Mouse (Mus musculus) naive thymus-derived CD4-positive, alpha-beta T cell, adult 2 months (primary cell): ENCODE measurements at regions not wholly inside any gene's neighbourhood (a gene's known extent, or its start where the extent isn't known, plus 50 kb on each side); places are given as distances from the start of the nearest gene placed in this dataset.

Experiments used
- DNase-seq: peaks from one replicate; pipeline ENCODE4 v3.0.0-alpha.2; 2011; ENCODE audit warnings: low read depth

DNA sequence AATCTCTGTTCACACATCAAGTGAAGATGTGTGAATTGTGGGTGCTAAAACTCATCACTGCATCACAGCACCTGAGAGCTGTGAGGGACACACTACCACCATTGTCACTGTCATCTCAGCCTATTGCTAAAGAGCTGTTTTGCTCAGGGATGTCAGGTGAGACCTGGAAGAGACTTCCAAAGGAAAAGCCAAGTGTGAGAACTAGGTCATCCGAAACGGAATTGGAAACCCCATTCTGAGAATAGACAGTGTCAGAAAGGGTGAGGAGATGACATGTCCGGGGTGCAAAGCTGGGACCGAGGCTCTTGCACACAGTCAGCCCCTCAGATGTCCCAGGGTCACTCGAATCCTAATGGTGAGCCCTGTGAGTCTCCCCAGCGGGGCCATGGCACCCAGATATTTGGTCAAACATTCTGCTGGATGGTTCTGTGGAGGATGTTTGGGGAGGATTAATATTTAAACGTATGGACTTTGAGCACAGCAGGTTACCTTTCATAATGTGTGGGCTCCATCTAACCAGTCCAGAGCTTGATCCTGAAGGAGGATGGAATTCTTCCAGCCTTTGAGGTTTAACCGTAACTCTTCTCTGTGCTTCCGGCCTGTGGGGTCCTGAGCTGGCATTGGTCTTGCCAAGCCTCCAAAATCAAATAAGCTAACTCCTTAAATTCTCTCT is 150.3 kb downstream of the Rpl14 start:
- no peak for DNase-seq

DNA sequence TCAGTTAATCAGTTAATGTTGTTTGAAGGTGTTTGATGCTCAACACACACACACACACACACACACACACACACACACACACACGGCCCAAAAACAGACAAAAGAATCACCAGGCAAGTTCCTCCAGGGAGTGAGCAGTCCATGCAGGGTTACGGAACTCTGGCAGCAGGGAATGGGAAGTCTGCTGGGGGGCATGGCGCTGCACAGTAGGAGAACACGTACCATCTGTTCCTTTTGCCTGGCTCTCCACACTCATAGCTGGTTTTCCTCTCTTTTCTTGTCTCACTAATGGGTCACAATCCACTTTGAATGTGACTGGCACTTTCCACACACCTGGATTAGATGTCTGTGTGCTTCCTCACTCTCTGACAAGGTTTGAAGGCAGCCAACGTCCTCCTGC is 151.8 kb downstream of the Rpl14 start:
- DNase-seq = no peak

GRCm38 (mm10) chr9:120731952-120732622 is 160.8 kb downstream of the Rpl14 start:
- DNase-seq = no peak

DNA sequence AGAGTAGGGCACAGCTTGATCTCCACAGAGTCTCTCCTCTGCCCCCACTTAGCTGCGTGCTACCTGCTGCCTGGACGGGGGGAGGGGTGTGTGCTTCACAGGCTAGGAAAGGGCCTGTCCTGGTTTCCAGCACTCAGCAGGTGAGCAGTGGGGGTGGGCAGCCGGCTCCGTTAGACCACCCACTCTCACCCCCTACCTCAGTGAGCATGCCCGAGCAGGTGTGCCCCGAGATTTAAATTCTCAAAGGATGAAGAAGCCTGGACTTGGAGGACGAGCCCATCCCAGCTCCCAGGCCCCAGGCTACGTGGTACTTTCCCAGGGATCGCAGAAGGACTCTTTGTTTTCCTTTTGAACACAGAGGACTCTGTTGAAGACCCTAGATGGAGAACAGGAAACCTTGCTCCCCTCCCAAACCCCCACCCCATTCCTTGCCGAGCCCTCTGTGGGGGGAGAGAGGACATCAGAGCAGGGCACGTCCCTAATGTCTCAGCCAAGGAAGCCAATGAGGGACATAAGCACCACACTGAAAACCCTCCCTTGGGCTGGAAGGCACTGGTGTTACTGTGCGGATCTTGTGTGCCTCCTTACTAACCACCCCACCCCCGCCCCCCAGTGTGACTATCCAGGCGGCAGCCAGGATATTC is 161.5 kb downstream of the Rpl14 start:
- DNase-seq = no peak

DNA sequence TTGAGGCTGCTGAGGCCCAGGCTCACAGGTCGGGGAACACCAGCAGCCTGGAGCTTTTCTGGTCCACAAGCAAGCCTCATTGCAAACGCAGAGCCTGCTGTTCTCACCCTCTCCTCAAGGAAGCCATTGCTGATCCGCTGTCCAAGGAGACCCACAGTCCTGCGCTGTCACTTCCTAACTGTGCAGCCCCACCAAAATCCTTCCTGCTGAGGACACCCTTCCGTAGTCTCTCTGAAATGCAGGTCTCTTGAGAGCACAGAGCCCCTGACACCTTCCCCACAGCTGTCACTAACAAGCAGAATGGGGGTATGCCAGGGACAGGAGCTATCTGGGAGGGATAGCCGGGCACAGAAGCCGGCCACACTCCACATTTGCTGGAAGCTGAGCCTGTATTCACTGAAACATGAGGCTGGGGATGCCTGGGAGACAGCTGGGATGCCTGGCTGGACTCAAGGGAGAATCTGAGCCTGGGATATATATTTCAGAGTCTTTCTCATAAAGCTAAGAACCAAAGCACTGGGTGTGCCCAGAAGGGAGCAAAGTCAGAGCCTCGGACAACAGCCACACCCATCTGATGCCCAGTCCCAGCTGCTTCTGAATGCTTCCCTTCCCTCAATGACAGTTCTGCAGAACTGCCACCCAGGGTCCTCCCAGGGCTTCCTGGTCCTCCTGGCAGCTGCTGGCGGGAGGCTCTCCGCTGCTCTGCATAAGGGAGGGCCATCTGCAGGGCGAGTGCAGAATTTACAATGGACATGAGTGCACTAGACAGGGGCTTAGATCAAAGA is 162.6 kb downstream of the Rpl14 start:
- no peak for DNase-seq

DNA sequence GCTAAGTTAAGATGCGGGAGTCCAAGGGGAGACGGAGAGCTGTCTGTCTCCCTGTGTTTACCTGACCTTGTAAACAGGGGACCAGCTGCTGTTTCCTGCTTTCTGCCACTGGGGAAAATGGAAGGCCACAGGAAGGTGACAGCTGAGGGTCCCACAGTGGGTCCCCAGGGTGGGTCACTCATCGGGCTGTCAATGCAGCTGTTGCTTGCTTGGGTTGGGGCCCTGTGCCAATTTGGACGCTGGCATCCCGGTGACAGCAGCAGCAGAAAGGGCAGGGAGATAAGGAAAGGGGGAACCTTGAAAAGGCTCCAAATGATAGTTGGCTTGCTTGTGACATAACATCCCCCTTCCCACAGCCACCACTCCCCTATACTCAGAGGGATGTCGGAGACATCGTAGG is 164.0 kb downstream of the Rpl14 start:
- DNase-seq = no peak

DNA sequence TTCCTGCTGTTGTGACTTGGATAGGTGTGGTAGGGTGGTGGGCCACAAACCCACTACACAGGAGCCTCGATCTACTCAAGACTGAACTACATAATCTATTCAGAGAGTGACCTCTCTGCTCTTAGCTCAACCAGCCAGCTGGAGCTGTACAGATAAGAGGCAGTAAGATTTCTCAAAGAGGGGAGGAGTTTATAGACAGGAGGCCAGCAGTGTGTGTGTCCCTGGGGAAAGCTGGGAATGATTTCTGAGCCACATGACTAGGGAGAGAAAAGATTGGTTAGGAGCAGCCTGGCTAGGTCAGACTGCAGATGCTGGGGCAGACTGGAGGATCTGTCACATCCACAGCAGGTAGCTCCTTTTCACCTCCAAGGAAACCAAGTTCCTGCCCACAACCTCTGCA is 166.7 kb downstream of the Rpl14 start:
- no peak for DNase-seq

DNA sequence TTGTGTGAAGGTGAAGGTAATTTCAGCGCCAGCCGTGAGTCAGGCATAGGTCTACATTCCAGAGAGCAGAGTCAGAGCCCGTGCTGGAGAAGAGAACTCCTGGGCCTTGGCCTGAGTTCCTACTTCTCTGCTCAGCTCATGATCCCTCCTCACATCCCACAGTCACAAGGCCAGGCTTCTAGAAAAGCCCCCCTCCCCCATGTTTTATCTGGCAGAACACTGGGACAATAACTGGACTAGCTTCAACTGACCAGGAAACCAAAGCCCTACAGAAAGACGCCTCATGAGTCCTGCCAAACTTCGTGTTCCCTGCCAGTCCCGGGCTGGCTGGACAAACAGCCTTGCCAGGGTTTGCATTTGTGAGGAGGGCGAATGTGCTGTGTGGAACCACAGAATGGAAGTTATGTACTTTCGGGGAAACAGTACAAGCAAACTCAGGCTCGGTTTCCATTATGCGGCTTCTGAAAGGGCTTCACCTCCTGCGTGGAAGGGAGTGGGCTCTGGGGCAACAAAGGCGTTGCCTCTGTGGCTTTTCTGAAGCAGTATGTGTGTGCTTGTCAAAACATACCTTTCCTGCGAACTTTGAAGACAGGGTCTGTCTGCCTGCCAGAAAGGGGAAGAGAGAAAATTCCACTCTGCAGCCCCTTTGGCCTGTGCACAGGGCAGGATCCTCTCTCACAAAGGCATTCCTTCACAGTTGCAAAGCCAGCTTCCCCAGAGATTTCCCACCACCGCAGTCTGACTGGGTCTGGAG is 168.1 kb downstream of the Rpl14 start:
- peak; percentile 34 for DNase-seq

- DNase-seq = no peak
Measured at GRCm38 (mm10) chr9:120739953-120740524, 168.8 kb downstream of the Rpl14 start.

DNA sequence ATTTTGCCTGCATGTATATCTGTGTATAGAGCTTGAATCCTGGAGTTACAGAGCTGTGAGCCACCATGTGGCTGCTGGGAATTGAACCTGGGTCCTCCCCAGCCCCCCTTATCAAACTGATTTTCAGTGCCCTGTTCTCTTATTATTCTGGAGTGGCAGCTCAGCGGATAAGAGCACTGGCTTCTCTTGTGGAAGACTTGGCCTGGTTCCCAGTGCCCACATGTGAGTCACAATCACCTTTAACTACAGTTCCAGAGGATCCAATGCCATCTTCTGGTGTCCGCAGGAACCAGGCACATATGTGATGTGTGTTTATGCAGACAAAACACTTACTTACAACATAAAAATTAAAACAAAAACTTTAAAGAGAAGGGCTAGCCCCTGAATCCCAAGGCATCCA is 170.3 kb downstream of the Rpl14 start:
- DNase-seq = no peak

DNA sequence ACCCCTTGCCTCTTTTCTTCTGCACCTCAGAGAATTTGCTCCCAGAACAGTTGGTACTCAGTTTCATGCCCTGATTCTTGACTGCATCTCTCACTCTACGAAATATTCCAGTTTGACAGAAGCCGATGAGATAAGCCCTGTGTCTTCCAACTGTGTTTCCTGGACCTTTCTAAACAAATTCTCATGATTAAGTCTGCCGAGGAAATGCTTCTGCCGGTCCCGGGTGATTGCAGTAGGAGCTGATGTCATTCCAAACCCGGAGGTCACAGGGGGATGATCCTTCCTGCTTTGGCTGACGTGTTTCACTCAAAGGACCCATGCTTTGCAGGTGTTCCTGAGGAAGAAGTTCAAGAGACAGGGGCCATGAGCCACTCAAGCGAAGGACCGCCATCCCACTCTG is 172.2 kb downstream of the Rpl14 start:
- no peak for DNase-seq

DNA sequence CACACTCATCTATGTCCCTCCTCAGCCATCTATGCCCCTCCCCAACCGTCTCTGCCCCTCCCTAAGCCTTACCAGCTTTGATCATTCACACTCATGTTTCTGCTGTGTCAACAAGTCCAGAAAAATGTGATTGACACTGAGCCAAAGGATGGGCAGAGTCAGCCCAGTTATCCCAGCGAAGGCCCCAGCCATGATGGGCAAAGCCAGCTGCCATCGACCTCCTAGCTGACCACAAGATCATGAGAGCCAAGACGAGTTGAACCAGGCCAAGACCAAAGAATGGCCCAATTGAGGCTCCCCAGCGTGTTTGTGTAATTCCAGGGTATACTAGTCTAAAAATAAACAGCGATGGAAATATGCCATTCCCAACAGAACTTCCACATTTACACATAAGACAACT is 174.4 kb downstream of the Rpl14 start:
- DNase-seq = no peak

DNA sequence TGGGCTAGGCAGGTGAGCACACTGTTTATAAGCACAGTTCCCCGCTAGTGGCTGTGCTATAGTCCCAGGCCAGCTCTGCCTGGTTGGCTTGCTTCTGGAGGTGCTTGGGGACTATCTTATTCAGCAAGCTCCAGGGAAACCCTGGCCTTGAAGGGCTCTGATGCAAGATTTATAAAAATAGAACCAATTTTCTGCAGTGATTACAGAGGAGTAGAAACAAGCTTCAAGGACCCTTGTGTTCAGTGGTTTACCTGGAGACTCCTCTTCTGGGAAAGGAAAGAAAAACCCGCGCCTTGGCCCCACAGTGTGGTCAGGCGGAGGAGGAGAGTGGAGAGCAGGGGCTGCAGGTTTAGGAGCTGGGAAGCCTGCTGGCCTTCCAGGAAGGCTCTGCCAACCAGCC is 178.2 kb upstream of the Ctnnb1 start:
- no peak for DNase-seq

DNA sequence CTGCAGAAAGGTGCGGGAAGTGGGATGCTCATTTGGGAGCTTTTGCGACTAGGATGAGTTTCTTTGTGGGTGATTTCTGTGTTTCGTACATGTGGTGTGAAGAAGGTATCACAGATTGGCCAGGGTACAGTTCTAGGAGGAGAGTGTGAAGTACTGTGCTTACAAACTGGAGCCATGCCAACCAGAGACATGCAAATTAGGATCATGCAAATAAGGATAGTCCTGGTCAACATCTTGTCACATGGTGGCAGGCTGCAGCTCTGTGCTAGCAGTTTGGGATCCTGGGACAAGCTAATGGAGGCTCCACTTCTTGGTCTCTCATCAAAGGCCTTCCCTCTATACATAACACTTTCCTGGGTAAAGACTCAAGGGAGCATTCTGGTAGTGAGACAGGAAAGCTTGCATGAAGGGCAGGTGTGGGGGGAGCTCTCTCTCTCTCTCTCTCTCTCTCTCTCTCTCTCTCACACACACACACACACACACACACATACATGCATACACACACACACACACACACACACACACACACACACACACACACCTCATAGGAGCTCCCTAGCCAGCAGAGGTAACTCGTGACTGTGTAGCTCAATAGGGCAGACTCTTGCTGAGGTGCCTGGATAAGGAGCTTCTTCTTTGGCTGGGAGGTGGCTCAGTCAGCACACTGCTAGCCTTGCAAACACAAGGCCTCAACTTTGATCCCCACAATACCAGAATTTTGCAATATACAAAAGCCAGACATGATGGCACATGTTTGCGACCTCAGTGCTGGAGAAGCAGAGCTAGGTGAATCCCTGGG is 177.1 kb upstream of the Ctnnb1 start:
- DNase-seq = no peak

DNA sequence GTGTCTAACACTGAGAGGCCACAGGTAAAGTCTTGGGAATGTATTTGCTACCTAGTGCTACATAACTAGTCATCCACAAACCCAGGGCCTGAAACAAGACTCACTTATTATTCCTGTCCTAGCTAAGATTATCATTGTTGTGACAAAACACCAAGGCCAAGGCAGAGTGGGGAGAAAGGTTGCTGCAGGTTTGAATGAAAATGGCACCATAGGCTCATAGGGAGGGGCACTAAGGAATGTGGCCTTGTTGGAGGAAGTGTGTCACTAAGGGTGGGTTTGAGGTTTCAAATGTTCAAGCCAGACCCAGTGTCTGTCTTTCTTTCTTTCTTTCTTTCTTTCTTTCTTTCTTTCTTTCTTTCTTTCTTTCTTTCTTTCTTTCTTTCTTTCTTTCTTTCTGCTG is 174.9 kb upstream of the Ctnnb1 start:
- no peak for DNase-seq

DNA sequence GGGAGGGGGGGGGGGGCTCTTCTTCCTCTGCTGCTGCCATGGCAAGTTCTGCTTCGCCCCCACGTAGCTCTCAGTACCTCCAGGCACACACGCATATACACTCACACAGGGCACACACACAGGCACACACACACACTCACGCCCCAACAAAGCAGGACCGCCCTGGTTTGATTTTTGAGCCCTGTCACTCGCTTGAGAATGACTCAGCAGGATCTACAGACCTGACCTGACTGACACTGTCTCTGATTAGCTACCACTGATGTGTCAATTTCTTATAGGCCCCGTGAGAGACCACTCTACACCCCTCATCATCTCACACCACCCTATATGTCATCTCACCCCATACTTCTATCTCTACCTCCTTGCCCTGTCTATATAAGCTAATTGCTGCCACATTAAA is 173.5 kb upstream of the Ctnnb1 start:
- DNase-seq = no peak

DNA sequence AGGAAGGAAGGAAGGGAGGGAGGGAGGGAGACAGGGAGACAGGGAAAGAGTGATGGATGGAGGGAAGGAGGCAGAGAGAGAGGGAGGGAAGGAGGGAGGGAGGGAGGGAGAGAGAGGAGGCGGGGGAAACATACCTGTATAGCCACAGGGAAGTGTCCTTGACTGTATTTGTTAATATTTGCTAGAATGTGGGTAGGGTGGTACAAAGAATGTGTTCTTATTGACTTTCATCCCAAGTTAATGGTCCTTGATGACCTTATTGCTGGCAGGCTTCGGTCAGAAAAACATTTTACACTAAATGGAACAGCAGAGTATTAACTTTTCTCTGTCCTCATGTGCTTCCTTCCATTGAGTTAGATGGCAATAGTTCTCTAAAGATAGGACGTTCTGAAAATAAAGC is 171.0 kb upstream of the Ctnnb1 start:
- no peak for DNase-seq

GRCm38 (mm10) chr9:120758632-120759031 is 170.4 kb upstream of the Ctnnb1 start:
- DNase-seq = no peak

DNA sequence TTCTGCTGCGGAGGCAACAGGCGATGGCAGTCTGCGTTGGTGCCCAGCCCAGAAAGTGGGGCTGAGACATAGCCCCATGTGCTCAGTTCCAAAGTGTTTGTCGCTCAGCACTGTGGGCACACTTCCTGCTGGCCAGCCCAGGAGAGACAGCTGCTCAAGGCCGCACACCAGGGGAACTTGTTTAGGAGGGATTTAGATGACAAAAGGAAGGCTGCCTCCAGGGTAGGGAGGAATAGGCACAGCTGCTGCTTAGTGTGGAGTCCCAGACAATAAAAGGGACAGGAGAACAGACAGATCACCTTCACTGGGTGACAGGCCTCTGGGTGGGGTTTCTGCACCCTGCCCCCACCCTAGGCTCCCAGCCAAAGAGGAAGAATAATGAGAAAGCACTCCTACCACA is 169.2 kb upstream of the Ctnnb1 start:
- no peak for DNase-seq

DNA sequence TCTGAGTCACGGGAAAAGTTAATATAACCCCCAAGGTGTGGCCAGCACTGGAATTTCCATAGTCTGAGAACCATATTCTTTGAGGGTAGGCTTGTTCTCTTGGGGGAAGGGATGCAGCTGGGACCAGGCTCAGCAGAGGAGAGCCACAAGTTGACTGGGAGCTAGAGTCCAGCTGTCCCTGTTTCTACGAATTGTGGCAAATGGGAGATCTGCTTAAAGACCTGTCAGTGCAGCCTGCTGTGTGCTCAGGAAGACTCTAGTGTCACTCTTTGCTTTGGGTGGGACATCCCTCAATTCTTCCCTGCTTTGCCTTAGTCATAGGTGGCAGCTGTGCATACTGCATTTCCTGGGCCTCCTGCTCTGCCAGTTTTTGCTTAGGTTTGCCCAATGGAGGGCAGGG is 165.2 kb upstream of the Ctnnb1 start:
- DNase-seq = no peak

GRCm38 (mm10) chr9:120764663-120765062 is 164.4 kb upstream of the Ctnnb1 start:
- DNase-seq = no peak
